Mouse (Mus musculus) T-helper 17 cell (primary cell): ENCODE measurements around the gene Xlr.
"Not testable (repeated sequence)": the region's sequence is repeated elsewhere in the genome, so short reads cannot be mapped to it uniquely, and the experiment has no call there.

ENCODE experiments used
- in situ Hi-C, 2 experiments: fragments of 300-600 bp; cut with MboI, MseI; formaldehyde crosslinking; loops; 1 replicate in 1 of 2; 2 replicates in 1 of 2; pipeline ENCODE4 v1.15.1; 2025; ENCODE audit warnings: high pct_unique_total_duplicates in 2 of 2

Xlr gene

GRCm38 (mm10) chrX:53797519-53797918 lies at the start of gene Xlr:
TSS of gene Xlr (minus strand) at chrX:53797706.
- in situ Hi-C loops, result not testable (repeated sequence)

- in situ Hi-C loops, result no loop called here
These were observed 1.6 kb upstream of the Xlr start for GRCm38 (mm10) chrX:53799074-53799473.

- in situ Hi-C loops, result no loop called here
These were observed 21.2 kb downstream of the Xlr start, which contains the start of gene Zfp36l3 for GRCm38 (mm10) chrX:53776276-53776675. TSS of gene Zfp36l3 (minus strand) at chrX:53776394.

GRCm38 (mm10) chrX:53757736-53758135 lies 39.8 kb downstream of the Xlr start, which contains the start of gene 1700013H16Rik:
TSS of gene 1700013H16Rik (minus strand) at chrX:53757831.
- in situ Hi-C loops, result no loop called here

GRCm38 (mm10) chrX:53752851-53753250 lies 44.7 kb downstream of the Xlr start:
- in situ Hi-C loops, result no loop called here

GRCm38 (mm10) chrX:53728967-53729366 lies 68.5 kb downstream of the Xlr start:
- in situ Hi-C loops, result no loop called here
